Mouse (Mus musculus): ENCODE data around the gene Olfr800. TPM values are rescaled to one million over a fixed set of nuclear protein-coding genes. Genes with fewer than 3 reads are reported as not detected.

Gene Olfr800
- polyA plus RNA-seq, 1 experiment = not detected

- H3K79me2 ChIP-seq (ENCODE audit: control insufficient read depth, insufficient read depth) = no peaks in the 10 kb centered on the region
- H3ac ChIP-seq (ENCODE audit: control insufficient read depth, insufficient read length) = no peak within 1 kb of the TSS
- H3K4me2 ChIP-seq (ENCODE audit: low read depth) = no peak within 1 kb of the TSS
- TF ChIP-seq USF1 (IDR thresholded peaks at IDR 0.05; ENCODE audit: low read depth) (no peak), POLR2A (IDR thresholded peaks at IDR 0.05; ENCODE audit: insufficient read length, low read depth) (no peak), SRF (IDR thresholded peaks at IDR 0.05; ENCODE audit: control insufficient read depth, insufficient read length, low read depth) (no peak), REST (IDR thresholded peaks at IDR 0.05; ENCODE audit: insufficient read depth, insufficient read length) (no peak), TCF3 (IDR thresholded peaks at IDR 0.05; ENCODE audit: insufficient read length, low read depth) (no peak), MAX (IDR thresholded peaks at IDR 0.05; ENCODE audit: low read depth) (no peak), MYOD1 (IDR thresholded peaks at IDR 0.05; ENCODE audit: control insufficient read depth in 1 of 3, insufficient read length in 2 of 3, low read depth in 2 of 3) (no peak), CEBPB (IDR thresholded peaks at IDR 0.05; ENCODE audit: insufficient read depth, poor library complexity, severe bottlenecking) (no peak), E2F4 (IDR thresholded peaks at IDR 0.05; ENCODE audit: insufficient read depth) (no peak), POLR2AphosphoS2 (IDR thresholded peaks at IDR 0.05; ENCODE audit: insufficient read length, low read depth) (no peak)
- H3K36me3 ChIP-seq (ENCODE audit: control insufficient read depth, insufficient read depth) = no peaks in the 10 kb centered on the region
- no peaks in the 10 kb centered on the region for H3K27me3 ChIP-seq (ENCODE audit: control insufficient read depth, insufficient read depth, insufficient read length)
- no peak within 1 kb of the TSS for H3K4me3 ChIP-seq
These were observed 45.4 kb downstream of the Olfr800 start, which contains the start of gene Olfr804 for GRCm38 (mm10) chr10:129702910-129703309. Olfr804 (plus strand) TSS chr10:129703210.

Other genes starting within 250 kb of the Olfr800 start
- not detected for gene Olfr786, start 230.4 kb upstream of the Olfr800 start, polyA plus RNA-seq (2012; fragmentation: generic; extraction: Trizol)
- not detected for gene Olfr787, start 195.8 kb upstream of the Olfr800 start, polyA plus RNA-seq (2012; fragmentation: generic; extraction: Trizol)
- gene Olfr788, start 186.7 kb upstream of the Olfr800 start, polyA plus RNA-seq (2012; fragmentation: generic; extraction: Trizol) = not detected
- not detected for gene Olfr789, start 172.9 kb upstream of the Olfr800 start, polyA plus RNA-seq (2012; fragmentation: generic; extraction: Trizol)
- gene Olfr790, start 159.2 kb upstream of the Olfr800 start, polyA plus RNA-seq (2012; fragmentation: generic; extraction: Trizol) = not detected
- not detected for gene Olfr791, start 135.9 kb upstream of the Olfr800 start, polyA plus RNA-seq (2012; fragmentation: generic; extraction: Trizol)
- not detected for gene Olfr792, start 118.5 kb upstream of the Olfr800 start, polyA plus RNA-seq (2012; fragmentation: generic; extraction: Trizol)
- not detected for gene Olfr794, start 90.0 kb upstream of the Olfr800 start, polyA plus RNA-seq (2012; fragmentation: generic; extraction: Trizol)
- not detected for gene Olfr796, start 45.1 kb upstream of the Olfr800 start, polyA plus RNA-seq (2012; fragmentation: generic; extraction: Trizol)
- gene Olfr798, start 29.8 kb upstream of the Olfr800 start, polyA plus RNA-seq (2012; fragmentation: generic; extraction: Trizol) = not detected
- gene Olfr799, start 20.2 kb upstream of the Olfr800 start, polyA plus RNA-seq (2012; fragmentation: generic; extraction: Trizol) = not detected
- gene Olfr801, start 16.2 kb downstream of the Olfr800 start, polyA plus RNA-seq (2012; fragmentation: generic; extraction: Trizol) = not detected
- not detected for gene Olfr802, start 30.5 kb downstream of the Olfr800 start, polyA plus RNA-seq (2012; fragmentation: generic; extraction: Trizol)
- not detected for gene Olfr803, start 36.6 kb downstream of the Olfr800 start, polyA plus RNA-seq (2012; fragmentation: generic; extraction: Trizol)
- gene Olfr804, start 45.5 kb downstream of the Olfr800 start, polyA plus RNA-seq (2012; fragmentation: generic; extraction: Trizol) = not detected
- 0.08 TPM for gene Olfr805, start 71.7 kb downstream of the Olfr800 start, polyA plus RNA-seq (2012; fragmentation: generic; extraction: Trizol)
- not detected for gene Olfr806, start 84.2 kb downstream of the Olfr800 start, polyA plus RNA-seq (2012; fragmentation: generic; extraction: Trizol)
- not detected for gene Olfr807, start 100.1 kb downstream of the Olfr800 start, polyA plus RNA-seq (2012; fragmentation: generic; extraction: Trizol)
- gene Olfr808, start 107.8 kb downstream of the Olfr800 start, polyA plus RNA-seq (2012; fragmentation: generic; extraction: Trizol) = not detected
- gene Olfr809, start 116.9 kb downstream of the Olfr800 start, polyA plus RNA-seq (2012; fragmentation: generic; extraction: Trizol) = not detected
- gene Olfr810, start 137.2 kb downstream of the Olfr800 start, polyA plus RNA-seq (2012; fragmentation: generic; extraction: Trizol) = 0.04 TPM
- gene Olfr811, start 146.7 kb downstream of the Olfr800 start, polyA plus RNA-seq (2012; fragmentation: generic; extraction: Trizol) = not detected
- not detected for gene Olfr812, start 188.4 kb downstream of the Olfr800 start, polyA plus RNA-seq (2012; fragmentation: generic; extraction: Trizol)
- not detected for gene Olfr813, start 197.7 kb downstream of the Olfr800 start, polyA plus RNA-seq (2012; fragmentation: generic; extraction: Trizol)
- not detected for gene Olfr814, start 222.2 kb downstream of the Olfr800 start, polyA plus RNA-seq (2012; fragmentation: generic; extraction: Trizol)
- gene Olfr815, start 248.2 kb downstream of the Olfr800 start, polyA plus RNA-seq (2012; fragmentation: generic; extraction: Trizol) = not detected

All from myocyte (in vitro differentiated cells).